Mouse (Mus musculus) heart, embryonic 14.5 days (tissue): ENCODE results near the gene Srgap2. TPM values are rescaled to one million over a fixed set of nuclear protein-coding genes. Genes with fewer than 3 reads are reported as not detected.

ENCODE experiments used
- ATAC-seq: fragments of 200-750 bp; cut with Nextera tagmentation; 2 replicates; pipeline ENCODE4 v1.8.0; 2017; ENCODE audit warnings: low read depth, moderate TSS enrichment; ENCODE audit not compliant: insufficient number of reproducible peaks, insufficient read depth, low FRiP score
- H3K27ac ChIP-seq, 2 experiments: fragments of 200-500 bp in 1 of 2; fragments of 300-500 bp in 1 of 2; sonication (generic) in 1 of 2; replicated peaks in 1 of 2; 2 replicates each; pipeline ENCODE4 v1.5.1; 2012 to 2014; ENCODE audit warnings: low read depth in 2 of 2, low read length in 2 of 2, control low read depth in 1 of 2, mild to moderate bottlenecking in 1 of 2, mixed read lengths in 1 of 2; ENCODE audit not compliant: control insufficient read depth in 1 of 2, insufficient read depth in 1 of 2
- H3K27me3 ChIP-seq: fragments of 300-500 bp; sonication (generic); 2 replicates; pipeline ENCODE4 v1.6.1; 2014; ENCODE audit warnings: mild to moderate bottlenecking, low read length, control low read depth; ENCODE audit not compliant: control insufficient read depth, insufficient read depth
- H3K36me3 ChIP-seq: fragments of 300-500 bp; sonication (generic); 2 replicates; pipeline ENCODE4 v1.6.1; 2014; ENCODE audit warnings: mild to moderate bottlenecking, control low read depth, low read length, mixed read lengths; ENCODE audit not compliant: control insufficient read depth, insufficient read depth
- H3K4me1 ChIP-seq, 2 experiments: fragments of 200-500 bp in 1 of 2; fragments of 300-500 bp in 1 of 2; sonication (generic) in 1 of 2; 2 replicates each; pipeline ENCODE4 v1.6.1; 2012 to 2014; ENCODE audit warnings: low read length in 2 of 2, control low read depth in 1 of 2, mixed read lengths in 1 of 2; ENCODE audit not compliant: control insufficient read depth in 2 of 2, insufficient read depth in 2 of 2
- H3K4me2 ChIP-seq: fragments of 300-500 bp; sonication (generic); 2 replicates; pipeline ENCODE4 v1.6.1; 2014; ENCODE audit warnings: mild to moderate bottlenecking, low read length
- H3K4me3 ChIP-seq, 2 experiments: fragments of 200-500 bp in 1 of 2; fragments of 300-500 bp in 1 of 2; sonication (generic) in 1 of 2; 2 replicates each; pipeline ENCODE4 v1.5.1; 2012 to 2014; ENCODE audit warnings: low read length in 2 of 2, mild to moderate bottlenecking in 2 of 2, control low read depth in 1 of 2, low read depth in 1 of 2, moderate library complexity in 1 of 2; ENCODE audit not compliant: control insufficient read depth in 1 of 2, insufficient read depth in 1 of 2
- H3K9ac ChIP-seq: fragments of 300-500 bp; sonication (generic); 2 replicates; pipeline ENCODE4 v1.6.1; 2014; ENCODE audit warnings: mild to moderate bottlenecking, low read length
- H3K9me3 ChIP-seq: fragments of 300-500 bp; sonication (generic); 2 replicates; pipeline ENCODE4 v1.6.1; 2016; ENCODE audit warnings: low read length, control low read depth; ENCODE audit not compliant: control insufficient read depth
- WGBS: fragments of 180-500 bp; shearing (Covaris S2); extraction: QIAGEN DNeasy Blood & Tissue Kit; methylation state at CpG from one replicate; pipeline ENCODE4 v1.1.7; 2014; 5-methylcytosine and 5-hydroxymethylcytosine counted together
- polyA plus RNA-seq: library from polyadenylated mRNA; unstranded; fragments of >200 nt; fragmentation: Nextera tagmentation; extraction: Ambion mirVana; gene quantifications from 2 replicates; pipeline ENCODE4 v1.2.1, GENCODE M21; 2014

Gene Srgap2
- polyA plus RNA-seq, 1 experiment from 2014 or later: 15.7 TPM

GRCm38 (mm10) chr1:131511131-131511530, 16.0 kb downstream of the Srgap2 start:
- H3K9me3 ChIP-seq: no peaks in the 10 kb centered on the region
- no peaks in the 10 kb centered on the region for H3K36me3 ChIP-seq
- ATAC-seq: no peak
- H3K27me3 ChIP-seq: no peaks in the 10 kb centered on the region
- H3K9ac ChIP-seq: no peak overlapping the region
- H3K4me2 ChIP-seq: no peak overlapping the region
- H3K4me1 ChIP-seq: peaks cover 2 to 29% of the 10 kb centered on the region in 2 experiments; a peak in 3 of 4 replicates
- no peak overlapping the region for H3K4me3 ChIP-seq
- H3K27ac ChIP-seq: no peak overlapping the region

DNA sequence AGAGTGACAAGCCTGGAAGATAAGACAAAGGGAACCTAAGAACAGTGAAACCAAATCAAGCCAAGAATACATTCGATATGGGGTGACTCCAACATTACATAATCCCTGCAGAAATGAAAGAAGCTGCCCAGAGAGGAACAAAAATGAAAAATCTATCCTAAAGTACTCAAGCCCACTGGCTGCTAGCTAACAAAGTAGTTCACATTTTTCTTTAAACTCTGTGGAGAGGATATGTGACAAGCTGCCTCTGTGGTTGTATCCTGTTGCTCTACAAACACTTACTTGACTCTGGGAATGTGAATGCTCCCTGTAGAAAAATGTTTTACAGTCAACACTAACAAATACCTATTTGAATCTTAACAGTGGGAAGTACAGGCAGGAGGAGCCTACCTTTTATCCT, 25.5 kb downstream of the Srgap2 start:
- H3K4me2 ChIP-seq: no peak overlapping the region
- WGBS: 73% methylated on average over 1 of the region's 1 CpGs
- ATAC-seq: no peak

GRCm38 (mm10) chr1:131498231-131498630, 28.9 kb downstream of the Srgap2 start:
- Histone ChIP-seq H3K9me3 (no peaks in the 10 kb centered on the region), H3K36me3 (no peaks in the 10 kb centered on the region), H3K4me3 (no peak overlapping the region), H3K27me3 (no peaks in the 10 kb centered on the region), H3K4me2 (no peak overlapping the region), H3K9ac (no peak overlapping the region), H3K4me1 (peaks cover 2 to 35% of the 10 kb centered on the region in 2 experiments; a peak in 3 of 4 replicates), H3K27ac (no peak overlapping the region)
- WGBS: 91% methylated on average over 1 of the region's 1 CpGs
- no peak for ATAC-seq

More for the DNA sequence above, 25.5 kb downstream of the Srgap2 start:
- no peaks in the 10 kb centered on the region for H3K27me3 ChIP-seq
- H3K36me3 ChIP-seq: no peaks in the 10 kb centered on the region
- no peaks in the 10 kb centered on the region for H3K9me3 ChIP-seq
- no peak overlapping the region for H3K27ac ChIP-seq
- H3K4me1 ChIP-seq: peaks cover 0 to 19% of the 10 kb centered on the region in 2 experiments; a peak in 2 of 4 replicates
- no peak overlapping the region for H3K9ac ChIP-seq
- H3K4me3 ChIP-seq: no peak overlapping the region

- Histone ChIP-seq H3K4me3 (no peak overlapping the region), H3K4me2 (no peak overlapping the region), H3K9me3 (no peaks in the 10 kb centered on the region), H3K27ac (peak overlapping the region in 1 of 2 experiments; percentile 10; a peak in 1 of 4 replicates), H3K27me3 (no peaks in the 10 kb centered on the region), H3K4me1 (peaks cover 7 to 43% of the 10 kb centered on the region in 2 experiments), H3K36me3 (no peaks in the 10 kb centered on the region), H3K9ac (no peak overlapping the region)
- no peak for ATAC-seq
- 63% methylated on average over 4 of the region's 4 CpGs for WGBS
Measured at GRCm38 (mm10) chr1:131493966-131494898, 32.9 kb downstream of the Srgap2 start.

GRCm38 (mm10) chr1:131492360-131492759, 34.8 kb downstream of the Srgap2 start:
- no peak overlapping the region for H3K9ac ChIP-seq

GRCm38 (mm10) chr1:131491579-131491978, 35.6 kb downstream of the Srgap2 start:
- Histone ChIP-seq H3K9ac (no peak overlapping the region), H3K27ac (peak overlapping the region in 1 of 2 experiments; percentile 38; a peak in 1 of 4 replicates), H3K4me1 (peaks cover 7 to 48% of the 10 kb centered on the region in 2 experiments), H3K27me3 (no peaks in the 10 kb centered on the region), H3K4me3 (no peak overlapping the region), H3K9me3 (no peaks in the 10 kb centered on the region), H3K4me2 (0 out of 2 replicates have a peak overlapping the region, but pooled peaks have one; percentile 15), H3K36me3 (no peaks in the 10 kb centered on the region)
- WGBS: 14% methylated on average over 4 of the region's 4 CpGs
- ATAC-seq: no peak

More at GRCm38 (mm10) chr1:131492360-131492759, 34.8 kb downstream of the Srgap2 start:
- no peak for ATAC-seq
- H3K27ac ChIP-seq: peak overlapping the region in 1 of 2 experiments; percentile 10; a peak in 1 of 4 replicates
- peaks cover 7 to 44% of the 10 kb centered on the region in 2 experiments for H3K4me1 ChIP-seq
- no peak overlapping the region for H3K4me3 ChIP-seq
- no peaks in the 10 kb centered on the region for H3K36me3 ChIP-seq
- 29% methylated on average over 2 of the region's 2 CpGs for WGBS
- H3K4me2 ChIP-seq: no peak overlapping the region
- H3K27me3 ChIP-seq: no peaks in the 10 kb centered on the region
- H3K9me3 ChIP-seq: no peaks in the 10 kb centered on the region

DNA sequence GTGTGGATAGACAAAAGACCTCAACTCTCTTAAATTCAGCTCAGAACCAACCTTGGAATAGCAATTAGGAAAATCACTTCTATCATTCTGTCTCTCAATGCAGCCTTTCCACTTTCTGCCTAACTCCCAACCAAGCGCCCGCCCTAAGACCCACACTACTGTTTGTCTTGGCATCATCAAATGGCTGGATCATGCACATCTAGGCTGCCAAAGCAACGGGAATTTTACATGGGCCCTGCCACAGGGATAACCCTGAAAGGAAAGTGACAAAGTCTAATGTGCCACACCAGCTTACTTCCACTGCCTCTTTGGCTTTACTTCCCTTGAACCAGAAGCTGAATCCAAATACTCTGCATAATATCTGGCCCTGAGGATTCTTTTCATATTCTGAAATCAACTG, 37.8 kb downstream of the Srgap2 start:
- ATAC-seq: no peak
- H3K27ac ChIP-seq: no peak overlapping the region
- H3K9me3 ChIP-seq: no peaks in the 10 kb centered on the region
- H3K36me3 ChIP-seq: no peaks in the 10 kb centered on the region
- H3K9ac ChIP-seq: no peak overlapping the region
- H3K4me2 ChIP-seq: no peak overlapping the region
- H3K27me3 ChIP-seq: no peaks in the 10 kb centered on the region
- 69% methylated on average over 3 of the region's 3 CpGs for WGBS
- H3K4me1 ChIP-seq: peaks cover 5 to 46% of the 10 kb centered on the region in 2 experiments
- no peak overlapping the region for H3K4me3 ChIP-seq
